Mouse (Mus musculus): Measurements from ENCODE around the gene Olfr373.

DNA sequence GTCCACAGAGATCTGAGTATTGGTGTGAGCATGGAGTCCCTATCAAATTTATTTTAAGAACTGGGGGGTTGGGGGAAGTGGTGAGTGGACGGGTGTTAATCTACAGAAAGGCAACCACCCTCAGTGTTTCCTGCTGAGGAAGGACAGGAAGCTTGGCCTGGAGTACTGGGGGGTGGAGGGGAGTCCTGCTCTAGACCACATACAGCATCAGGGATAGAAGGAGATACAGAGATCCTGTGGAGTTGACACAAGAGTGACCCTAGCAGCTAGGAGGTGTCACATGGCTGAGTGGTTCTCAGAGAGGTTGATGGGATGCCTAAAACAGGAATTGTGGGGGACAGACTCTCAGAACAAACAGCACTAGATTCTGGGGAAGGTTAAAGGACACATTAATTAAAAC lies 50.5 kb downstream of the Olfr373 start:
- TF ChIP-seq CTCF (IDR thresholded peaks at IDR 0.05; ENCODE audit: low read depth), result no peak
- no peak for TF ChIP-seq EP300 (IDR thresholded peaks at IDR 0.05; ENCODE audit: low read depth)

Measured in heart, postnatal 0 days (tissue).